Comparison of ENCODE assay signal across 8 mouse cellular contexts in genomic region chr8:119358836-119359235, GRCm38 (mm10). TPM values are rescaled to one million over a fixed set of nuclear protein-coding genes. Genes with fewer than 3 reads are reported as not detected.
DNase-seq lines count a peak whose midpoint lies in the region; ATAC-seq and TF ChIP-seq lines count a peak whose summit lies in the region.

No protein-coding gene starts in this region.

- WGBS in intestine, embryonic 16.5 days: 48% methylated on average over 14 of the region's 14 CpGs

- no peak for TF ChIP-seq POLR2A in MEL (IDR thresholded peaks at IDR 0.05; ENCODE audit: control insufficient read depth in 1 of 2, insufficient read depth in 1 of 2, low read depth in 1 of 2, low read length in 2 of 2, poor library complexity in 1 of 2)
- TF ChIP-seq POLR2A in brain, embryonic 14.5 days (IDR thresholded peaks at IDR 0.05; ENCODE audit: borderline replicate concordance, extremely low read depth, insufficient read depth, insufficient read length, poor library complexity, severe bottlenecking): no peak

- H3K9me3 ChIP-seq in MEL (replicated peaks; ENCODE audit: insufficient read depth, low read length): no peaks in the 10 kb centered on the region
- no peaks in the 10 kb centered on the region for H3K9me3 ChIP-seq in intestine, embryonic 16.5 days (ENCODE audit: control insufficient read depth, low read length)

- H3K27me3 ChIP-seq in MEL (ENCODE audit: control insufficient read depth in 1 of 2, insufficient read depth in 2 of 2, low read length in 2 of 2): no peaks in the 10 kb centered on the region; a peak in 1 of 4 replicates
- no peaks in the 10 kb centered on the region for H3K27me3 ChIP-seq in intestine, embryonic 16.5 days (replicated peaks; ENCODE audit: control insufficient read depth, insufficient read depth, low read length)

- 0 out of 2 replicates have a peak, but pooled peaks have one; percentile 28 for ATAC-seq in intestine, embryonic 16.5 days
- ATAC-seq in megakaryocyte, adult 5-6 weeks (ENCODE audit: poor library complexity, severe bottlenecking): peak; percentile 87

- DNase-seq in layer of hippocampus, adult 2 months (ENCODE audit: low spot score in 2 of 2): peak in 1 of 2 experiments; percentile 36
- DNase-seq in layer of hippocampus, adult 11-12 months (ENCODE audit: low spot score): no peak
- peak; percentile 65 for DNase-seq in MEL (ENCODE audit: low read depth, low spot score)
- DNase-seq in brain, embryonic 14.5 days (ENCODE audit: low read depth): no peak
- peak; percentile 74 for DNase-seq in thymus, postnatal 14 days
- DNase-seq in right cerebral cortex, postnatal 36 days (ENCODE audit: low spot score in 2 of 2): no peak

- no peak for TF ChIP-seq EP300 in MEL (IDR thresholded peaks at IDR 0.05; ENCODE audit: low read depth in 1 of 2, low read length in 2 of 2)

- peak; percentile 13 for TF ChIP-seq RAD21 in MEL (IDR thresholded peaks at IDR 0.05; ENCODE audit: low read depth, low read length)

- H3K36me3 ChIP-seq in MEL (ENCODE audit: control insufficient read depth in 1 of 2, insufficient read depth in 2 of 2, low read length in 2 of 2): no peaks in the 10 kb centered on the region; a peak in 1 of 4 replicates
- no peaks in the 10 kb centered on the region for H3K36me3 ChIP-seq in intestine, embryonic 16.5 days (ENCODE audit: control insufficient read depth, insufficient read depth, low read length)

- peak; percentile 74 for TF ChIP-seq CTCF in layer of hippocampus, adult 2 months (conservative IDR thresholded peaks at IDR 0.05)
- peak; percentile 80 to 95 (median 85) for TF ChIP-seq CTCF in MEL (IDR thresholded peaks at IDR 0.05 in 2 of 3, conservative IDR thresholded peaks at IDR 0.05 in 1 of 3; ENCODE audit: control insufficient read depth in 1 of 3, insufficient read depth in 1 of 3, low read depth in 2 of 3, low read length in 3 of 3, poor library complexity in 1 of 3, severe bottlenecking in 1 of 3)
- peak; percentile 67 for TF ChIP-seq CTCF in brain, embryonic 14.5 days (IDR thresholded peaks at IDR 0.05; ENCODE audit: borderline replicate concordance, extremely low read depth, insufficient read depth, insufficient read length)

- no peak overlapping the region for H3K27ac ChIP-seq in layer of hippocampus, adult 2 months
- H3K27ac ChIP-seq in MEL (ENCODE audit: control insufficient read depth, low read depth, low read length): no peak overlapping the region
- H3K27ac ChIP-seq in intestine, embryonic 16.5 days (ENCODE audit: low read length): no peak overlapping the region

- no peak overlapping the region for H3K4me2 ChIP-seq in intestine, embryonic 16.5 days (ENCODE audit: low read depth, low read length)

- H3K79me2 ChIP-seq in MEL (ENCODE audit: control insufficient read depth, insufficient read depth, low read length, poor library complexity): no peaks in the 10 kb centered on the region

- H3K9ac ChIP-seq in MEL (ENCODE audit: control insufficient read depth, low read depth, low read length, poor library complexity, severe bottlenecking): no peak overlapping the region
- H3K9ac ChIP-seq in intestine, embryonic 16.5 days (ENCODE audit: low read depth, low read length): no peak overlapping the region

- peaks cover 0 to 7% of the 10 kb centered on the region in 2 experiments; a peak in 2 of 4 replicates for H3K4me1 ChIP-seq in MEL (ENCODE audit: control insufficient read depth in 1 of 2, insufficient read depth in 2 of 2, low read length in 2 of 2)
- no peaks in the 10 kb centered on the region for H3K4me1 ChIP-seq in intestine, embryonic 16.5 days (ENCODE audit: control insufficient read depth, insufficient read depth, low read length)

- no peak overlapping the region for H3K4me3 ChIP-seq in layer of hippocampus, adult 2 months
- H3K4me3 ChIP-seq in MEL (ENCODE audit: control insufficient read depth in 1 of 2, insufficient read depth in 1 of 2, low read depth in 2 of 2, low read length in 2 of 2): no peak overlapping the region
- no peak overlapping the region for H3K4me3 ChIP-seq in intestine, embryonic 16.5 days (ENCODE audit: low read length)

TF ChIP-seq in MEL, 35 proteins besides CTCF, POLR2A, EP300 and RAD21:
- TF ChIP-seq MAZ (IDR thresholded peaks at IDR 0.05; ENCODE audit: low read depth, low read length): peak; percentile 25; the same call in 1 of the 2 replicates
- TF ChIP-seq MYB (IDR thresholded peaks at IDR 0.05; ENCODE audit: low read depth, low read length): no peak
- peak; percentile 57 for TF ChIP-seq SMC3 (IDR thresholded peaks at IDR 0.05; ENCODE audit: low read depth, low read length)

RNA-seq across cellular contexts. Expression of gene Hsbp1, which starts 14.5 kb away (rescaled TPM):
- total RNA-seq in layer of hippocampus, adult 2 months (2021): 100 to 1,000 TPM; 315 to 337 TPM
- 91.8 and 109 TPM in 2 replicates for total RNA-seq in MEL (2012; rRNA removed)
- polyA plus RNA-seq in MEL (2012; ENCODE audit: insufficient read depth in 1 of 2, insufficient read length in 2 of 2, low read depth in 1 of 2, low replicate concordance in 2 of 2, missing spikeins in 1 of 2): 100 to 1,000 TPM in 1 of 2 experiments, not detected in 1; 128 TPM
- polyA plus RNA-seq in brain, embryonic 14.5 days (2012; rRNA removed): 380 and 399 TPM in 2 replicates
- polyA plus RNA-seq in intestine, embryonic 16.5 days (2015; fragmentation: Nextera tagmentation; extraction: Ambion mirVana): 259 and 264 TPM in 2 replicates
- 124 TPM in 2 replicates for total RNA-seq in megakaryocyte, adult 5-6 weeks (2015)
- 72.7 and 79.8 TPM in 2 replicates for total RNA-seq in megakaryocyte, adult 5-6 weeks (2017)

RNA-seq across cellular contexts. Expression of gene Mlycd, which starts 35.8 kb away (rescaled TPM):
- 10 to 100 TPM; 29.1 to 30.8 TPM for total RNA-seq in layer of hippocampus, adult 2 months (2021)
- 5.8 and 7.2 TPM in 2 replicates for total RNA-seq in MEL (2012; rRNA removed)
- 10 to 100 TPM in 1 of 2 experiments, not detected in 1; 13.2 TPM for polyA plus RNA-seq in MEL (2012; ENCODE audit: insufficient read depth in 1 of 2, insufficient read length in 2 of 2, low read depth in 1 of 2, low replicate concordance in 2 of 2, missing spikeins in 1 of 2)
- 16.3 and 19.5 TPM in 2 replicates for polyA plus RNA-seq in brain, embryonic 14.5 days (2012; rRNA removed)
- 20.6 and 22.7 TPM in 2 replicates for polyA plus RNA-seq in intestine, embryonic 16.5 days (2015; fragmentation: Nextera tagmentation; extraction: Ambion mirVana)
- 5.4 and 6.5 TPM in 2 replicates for total RNA-seq in megakaryocyte, adult 5-6 weeks (2015)
- total RNA-seq in megakaryocyte, adult 5-6 weeks (2017): 5.7 and 7.5 TPM in 2 replicates

Comparison
In these comparisons a context has a peak if more than half of its experiments do, and no peak if none do; other contexts are left out.
1. DNase-seq: peak in MEL (single experiment) and thymus, postnatal 14 days (single experiment); none in layer of hippocampus, adult 11-12 months (single experiment), brain, embryonic 14.5 days (single experiment) and right cerebral cortex, postnatal 36 days (0 of 2).
2. Peak in every context shown above with its lines, with median percentiles within 50 percentile points of each other: CTCF ChIP-seq.